ENCODE assay signal across 18 mouse cellular contexts in genomic region chr2:71304821-71305220, GRCm38 (mm10).
DNase-seq lines count a peak whose midpoint lies in the region; ATAC-seq lines count a peak whose summit lies in the region.
"Had no signal": no experiment of that assay in that cellular context is flagged by ENCODE, and none has a peak within 500 bp of the region (broad histone marks: within the 10 kb centered on the region; RNA-seq: fewer than 3 reads in every experiment).

No protein-coding gene starts in this region.

- H3K27ac ChIP-seq in forebrain, embryonic 10.5 days, result 0 out of 2 replicates have a peak overlapping the region, but pooled peaks have one; percentile 25
- no peak overlapping the region for H3K27ac ChIP-seq in forebrain, embryonic 11.5 days (ENCODE audit: low read depth, low read length)
- no peak overlapping the region for H3K27ac ChIP-seq in midbrain, embryonic 14.5 days (replicated peaks; ENCODE audit: low read depth, low read length)
- H3K27ac ChIP-seq in midbrain, embryonic 11.5 days (ENCODE audit: low read depth, low read length), result no peak overlapping the region
- H3K27ac ChIP-seq in forebrain, embryonic 15.5 days (replicated peaks), result peak overlapping the region; percentile 42; the same call in 1 of the 2 replicates
- H3K27ac ChIP-seq: embryonic facial prominence, embryonic 15.5 days; liver, embryonic 15.5 days had no signal

- no peaks in the 10 kb centered on the region for H3K27me3 ChIP-seq in forebrain, embryonic 10.5 days (ENCODE audit: poor library complexity, severe bottlenecking)
- no peaks in the 10 kb centered on the region for H3K27me3 ChIP-seq in forebrain, embryonic 11.5 days (ENCODE audit: control insufficient read depth, insufficient read depth, low read length)
- H3K27me3 ChIP-seq in midbrain, embryonic 14.5 days (ENCODE audit: control insufficient read depth, insufficient read depth, low read length), result no peaks in the 10 kb centered on the region
- no peaks in the 10 kb centered on the region for H3K27me3 ChIP-seq in midbrain, embryonic 11.5 days (ENCODE audit: control insufficient read depth, insufficient read depth, low read length)
- H3K27me3 ChIP-seq in forebrain, embryonic 15.5 days, result no peaks in the 10 kb centered on the region
- H3K27me3 ChIP-seq: embryonic facial prominence, embryonic 15.5 days; liver, embryonic 15.5 days had no signal

- ATAC-seq in forebrain, embryonic 11.5 days (replicated peaks; ENCODE audit: low FRiP score), result no peak
- ATAC-seq in midbrain, embryonic 14.5 days (ENCODE audit: low FRiP score, low TSS enrichment), result no peak
- no peak for ATAC-seq in midbrain, embryonic 11.5 days (ENCODE audit: low FRiP score)
- peak; percentile 63; the same call in 1 of the 2 replicates for ATAC-seq in forebrain, embryonic 15.5 days (replicated peaks)
- no peak for ATAC-seq in granulocyte monocyte progenitor cell, adult 5-6 weeks (replicated peaks; ENCODE audit: poor library complexity, severe bottlenecking)
- ATAC-seq: activated CD4-positive, CD25-positive, alpha-beta regulatory T cell, adult 4 months had no signal

- no peak for DNase-seq in forebrain, embryonic 10.5 days (ENCODE audit: extremely low spot score, low spot score)
- no peak for DNase-seq in forebrain, embryonic 11.5 days (ENCODE audit: low spot score)
- DNase-seq in midbrain, embryonic 14.5 days, result peak; percentile 26
- DNase-seq in midbrain, embryonic 11.5 days (ENCODE audit: low spot score, missing footprints), result no peak
- peak; percentile 16 to 43 for DNase-seq in kidney, postnatal 4 days
- no peak for DNase-seq in cerebellum, postnatal 14 days
- DNase-seq: B cell, adult 2 months; cerebellum, adult 8-10 months; heart, adult 18-20 months; heart, postnatal 14 days had no signal

- WGBS in forebrain, embryonic 10.5 days, result 61% methylated on average over 3 of the region's 3 CpGs
- 54% methylated on average over 3 of the region's 3 CpGs for WGBS in forebrain, embryonic 11.5 days
- 49% methylated on average over 3 of the region's 3 CpGs for WGBS in midbrain, embryonic 14.5 days
- WGBS in midbrain, embryonic 11.5 days, result 59% methylated on average over 3 of the region's 3 CpGs
- WGBS in forebrain, embryonic 15.5 days, result 30% methylated on average over 3 of the region's 3 CpGs

- H3K4me2 ChIP-seq in forebrain, embryonic 11.5 days (ENCODE audit: low read depth, low read length, severe bottlenecking), result no peak overlapping the region
- no peak overlapping the region for H3K4me2 ChIP-seq in midbrain, embryonic 14.5 days (ENCODE audit: low read length)
- no peak overlapping the region for H3K4me2 ChIP-seq in midbrain, embryonic 11.5 days
- no peak overlapping the region for H3K4me2 ChIP-seq in forebrain, embryonic 15.5 days (replicated peaks)
- H3K4me2 ChIP-seq: embryonic facial prominence, embryonic 15.5 days; liver, embryonic 15.5 days had no signal

- peaks cover 24% of the 10 kb centered on the region for H3K4me1 ChIP-seq in forebrain, embryonic 10.5 days
- H3K4me1 ChIP-seq in forebrain, embryonic 11.5 days (replicated peaks; ENCODE audit: control insufficient read depth, insufficient read depth, low read length), result peaks cover 4% of the 10 kb centered on the region; the same call in 1 of the 2 replicates
- H3K4me1 ChIP-seq in midbrain, embryonic 14.5 days (ENCODE audit: control insufficient read depth, insufficient read depth, low read length), result no peaks in the 10 kb centered on the region
- H3K4me1 ChIP-seq in midbrain, embryonic 11.5 days (ENCODE audit: control insufficient read depth, insufficient read depth, low read length), result no peaks in the 10 kb centered on the region
- H3K4me1 ChIP-seq in forebrain, embryonic 15.5 days, result peaks cover 37% of the 10 kb centered on the region
- H3K4me1 ChIP-seq: embryonic facial prominence, embryonic 15.5 days; liver, embryonic 15.5 days had no signal

- H3K36me3 ChIP-seq in forebrain, embryonic 10.5 days (replicated peaks), result peaks cover 14% of the 10 kb centered on the region
- H3K36me3 ChIP-seq in forebrain, embryonic 11.5 days (ENCODE audit: control insufficient read depth, insufficient read depth, low read length), result no peaks in the 10 kb centered on the region
- peaks cover 14% of the 10 kb centered on the region; the same call in 1 of the 2 replicates for H3K36me3 ChIP-seq in midbrain, embryonic 14.5 days (ENCODE audit: control insufficient read depth, insufficient read depth, low read length)
- no peaks in the 10 kb centered on the region for H3K36me3 ChIP-seq in midbrain, embryonic 11.5 days (ENCODE audit: control insufficient read depth, insufficient read depth, low read length)
- H3K36me3 ChIP-seq in forebrain, embryonic 15.5 days, result peaks cover 11% of the 10 kb centered on the region

- no peak overlapping the region for H3K4me3 ChIP-seq in forebrain, embryonic 10.5 days
- no peak overlapping the region for H3K4me3 ChIP-seq in forebrain, embryonic 11.5 days (ENCODE audit: low read depth, low read length)
- no peak overlapping the region for H3K4me3 ChIP-seq in midbrain, embryonic 14.5 days (replicated peaks; ENCODE audit: low read depth, low read length)
- no peak overlapping the region for H3K4me3 ChIP-seq in midbrain, embryonic 11.5 days (ENCODE audit: low read depth, low read length)
- no peak overlapping the region for H3K4me3 ChIP-seq in forebrain, embryonic 15.5 days
- H3K4me3 ChIP-seq: embryonic facial prominence, embryonic 15.5 days; limb, embryonic 10.5 days; liver, embryonic 15.5 days; myocyte had no signal

- no peaks in the 10 kb centered on the region for H3K9me3 ChIP-seq in forebrain, embryonic 10.5 days
- no peaks in the 10 kb centered on the region for H3K9me3 ChIP-seq in forebrain, embryonic 11.5 days (ENCODE audit: control insufficient read depth, low read length)
- no peaks in the 10 kb centered on the region for H3K9me3 ChIP-seq in midbrain, embryonic 14.5 days (ENCODE audit: control insufficient read depth, low read length)
- no peaks in the 10 kb centered on the region for H3K9me3 ChIP-seq in midbrain, embryonic 11.5 days (ENCODE audit: control insufficient read depth, low read length)
- H3K9me3 ChIP-seq in forebrain, embryonic 15.5 days, result no peaks in the 10 kb centered on the region
- H3K9me3 ChIP-seq: embryonic facial prominence, embryonic 15.5 days; G1E; limb, embryonic 10.5 days; liver, embryonic 15.5 days had no signal

- H3K9ac ChIP-seq in forebrain, embryonic 11.5 days (ENCODE audit: low read length), result no peak overlapping the region
- no peak overlapping the region for H3K9ac ChIP-seq in midbrain, embryonic 14.5 days (replicated peaks; ENCODE audit: low read length)
- H3K9ac ChIP-seq in midbrain, embryonic 11.5 days (ENCODE audit: low read length), result no peak overlapping the region
- H3K9ac ChIP-seq in forebrain, embryonic 15.5 days (replicated peaks), result no peak overlapping the region
- H3K9ac ChIP-seq: embryonic facial prominence, embryonic 15.5 days; liver, embryonic 15.5 days had no signal

Comparison
In these comparisons a context has a peak if more than half of its experiments do, and no peak if none do; other contexts are left out.
1. DNase-seq: peak in midbrain, embryonic 14.5 days (single experiment) and kidney, postnatal 4 days (2 of 2); none in forebrain, embryonic 10.5 days (single experiment), forebrain, embryonic 11.5 days (single experiment), midbrain, embryonic 11.5 days (single experiment) and cerebellum, postnatal 14 days (0 of 2).
2. H3K27ac ChIP-seq: peak in forebrain, embryonic 10.5 days (single experiment) and forebrain, embryonic 15.5 days (single experiment); none in forebrain, embryonic 11.5 days (single experiment), midbrain, embryonic 14.5 days (single experiment) and midbrain, embryonic 11.5 days (single experiment).